Mouse (Mus musculus): ENCODE measurements around the gene Papolb.

- TF ChIP-seq CTCF (IDR thresholded peaks at IDR 0.05; ENCODE audit: extremely low read depth, insufficient read depth, insufficient read length, insufficient replicate concordance) (no peak), POLR2A (IDR thresholded peaks at IDR 0.05; ENCODE audit: low read depth, low read length) (no peak)
These were observed 34.7 kb upstream of the Papolb start for GRCm38 (mm10) chr5:142564606-142565005.

Data from spleen, adult 2 months (tissue).